Mouse (Mus musculus): ENCODE measurements at regions not wholly inside any gene's neighbourhood (a gene's known extent, or its start where the extent isn't known, plus 50 kb on each side); places are given as distances from the start of the nearest gene placed in this dataset.

DNA sequence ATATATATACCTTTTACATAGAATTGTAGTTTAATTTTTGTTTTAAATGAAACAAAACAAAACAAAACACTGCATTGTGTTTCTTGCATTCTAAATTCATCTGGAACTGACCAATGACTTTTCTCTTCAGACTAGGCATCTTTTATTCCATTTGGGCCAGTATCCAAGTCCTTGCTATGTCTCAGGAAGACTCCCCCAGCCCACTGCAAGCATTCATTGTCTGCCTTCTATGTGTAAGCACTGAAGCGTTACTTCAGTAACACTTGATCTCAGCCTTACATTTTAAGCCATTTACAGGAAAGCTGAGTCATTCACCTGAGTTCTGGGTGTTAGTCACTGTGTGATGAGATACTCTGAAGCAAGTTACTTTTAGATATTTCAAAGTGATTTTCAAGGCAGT lies 425.3 kb upstream of the Ccnh start:
- no peak for DNase-seq

DNA sequence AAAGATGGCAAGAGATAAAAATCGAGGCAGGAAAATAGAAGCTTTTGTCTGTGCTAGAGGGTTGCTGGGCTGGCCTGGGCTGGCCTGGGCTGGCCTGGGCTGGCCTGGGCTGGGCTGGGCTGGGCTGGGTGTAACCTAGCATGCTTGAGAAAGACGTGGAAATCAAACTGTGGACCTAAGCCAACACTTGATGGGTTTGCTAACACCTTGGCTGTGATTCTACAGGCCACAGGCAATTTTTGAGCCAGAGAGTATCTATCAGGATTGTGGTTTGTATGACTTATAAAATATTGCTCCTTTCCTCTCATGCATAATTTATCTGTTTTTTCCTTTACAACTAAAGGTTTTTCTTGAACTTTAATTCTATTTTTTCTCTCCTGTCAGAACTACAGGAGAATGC lies 417.3 kb upstream of the Ccnh start:
- DNase-seq, result no peak

DNA sequence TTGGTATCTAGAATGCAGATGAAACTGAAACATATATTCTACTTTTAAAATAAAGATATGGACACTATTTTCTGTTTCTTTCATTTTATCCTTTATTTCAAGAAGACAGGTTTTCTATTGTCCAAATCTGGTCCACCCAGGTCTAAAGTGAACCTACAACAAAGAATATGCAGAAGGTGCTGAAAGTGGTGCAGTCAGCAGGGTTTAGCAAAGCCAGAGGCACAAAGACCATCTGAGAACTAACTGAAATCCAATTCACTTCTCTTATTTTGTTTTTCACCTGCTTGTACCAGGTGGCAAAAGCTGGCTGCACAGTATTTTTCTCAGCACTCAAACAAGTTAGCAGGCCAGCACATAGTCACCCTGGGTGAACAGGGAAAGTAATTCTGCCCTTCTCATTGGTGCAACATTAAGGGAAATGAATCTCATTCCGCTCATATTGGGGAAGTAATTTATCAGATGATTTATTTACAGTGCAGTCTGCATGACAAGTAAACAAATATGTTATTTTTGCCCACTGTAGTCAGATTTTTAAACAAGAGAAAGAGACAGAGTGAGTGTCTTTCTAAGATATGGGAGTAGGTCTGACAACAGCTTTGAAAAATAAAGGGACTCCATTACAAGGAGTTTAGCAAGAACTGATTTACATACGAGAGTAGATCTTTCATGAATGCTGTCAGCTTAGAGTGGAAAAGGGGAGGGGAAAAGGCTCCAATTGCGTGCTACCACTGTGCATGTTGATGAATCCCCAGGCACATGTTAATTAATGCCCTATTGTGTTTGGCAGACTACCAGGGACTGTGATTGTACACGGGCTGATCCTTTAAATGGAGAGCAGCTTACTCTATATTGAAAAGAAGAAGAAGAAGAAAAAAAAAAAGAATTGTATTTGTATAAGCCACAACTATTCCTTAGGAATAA lies 405.9 kb upstream of the Ccnh start:
- DNase-seq, result no peak

DNA sequence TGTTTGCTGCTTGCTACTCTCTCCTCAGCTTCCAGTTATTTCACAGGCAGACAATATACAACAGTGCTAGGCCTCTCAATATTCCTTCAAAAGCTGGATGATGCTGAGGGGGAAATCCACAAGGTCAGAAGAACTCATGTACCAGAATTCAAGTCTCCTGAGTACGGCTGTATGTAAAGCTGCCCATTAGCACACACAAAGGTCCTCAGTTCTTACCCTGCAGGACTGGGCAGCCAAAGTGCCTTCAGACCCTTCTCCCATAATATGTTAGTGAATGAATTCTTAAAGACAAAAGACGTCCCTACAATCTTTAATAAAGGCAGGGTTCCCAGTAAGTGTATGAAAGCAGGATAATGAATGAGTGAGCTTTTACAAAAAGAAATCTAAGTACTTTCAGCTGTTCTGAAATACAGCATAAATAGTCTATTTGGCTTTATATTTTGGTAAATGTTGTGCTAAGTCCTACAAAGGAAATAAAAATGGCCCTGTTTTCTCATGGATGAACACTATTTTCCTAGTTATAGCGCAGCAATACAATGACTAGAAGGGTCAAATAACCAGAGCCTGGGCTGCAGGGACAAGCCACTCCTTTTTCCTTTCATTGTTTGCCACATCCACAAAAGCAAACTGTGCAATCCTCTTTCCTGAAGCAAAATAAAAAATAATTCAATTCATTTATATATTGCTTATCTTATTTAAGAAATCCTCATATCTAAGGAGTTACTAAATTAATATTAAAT lies 384.8 kb upstream of the Ccnh start:
- no peak for DNase-seq

DNA sequence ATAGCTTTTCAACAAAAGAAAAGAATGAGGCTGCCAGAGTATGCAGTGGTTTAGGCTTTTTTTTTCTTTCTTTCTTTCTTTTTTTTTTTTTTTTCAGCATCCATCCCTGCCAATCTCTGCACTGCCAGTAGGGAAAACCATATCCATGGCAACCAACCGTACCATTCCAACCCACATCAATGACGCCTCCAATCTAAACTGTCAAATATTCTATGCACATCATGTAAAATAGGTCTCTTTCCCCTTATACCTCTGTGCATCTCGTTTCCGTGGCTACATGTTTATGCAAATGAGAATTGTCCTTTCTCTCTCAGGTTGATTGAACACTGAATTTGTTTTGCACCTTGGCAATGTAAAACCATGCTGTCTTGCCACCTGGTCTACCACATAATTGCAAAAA lies 384.0 kb upstream of the Ccnh start:
- DNase-seq, result no peak

DNA sequence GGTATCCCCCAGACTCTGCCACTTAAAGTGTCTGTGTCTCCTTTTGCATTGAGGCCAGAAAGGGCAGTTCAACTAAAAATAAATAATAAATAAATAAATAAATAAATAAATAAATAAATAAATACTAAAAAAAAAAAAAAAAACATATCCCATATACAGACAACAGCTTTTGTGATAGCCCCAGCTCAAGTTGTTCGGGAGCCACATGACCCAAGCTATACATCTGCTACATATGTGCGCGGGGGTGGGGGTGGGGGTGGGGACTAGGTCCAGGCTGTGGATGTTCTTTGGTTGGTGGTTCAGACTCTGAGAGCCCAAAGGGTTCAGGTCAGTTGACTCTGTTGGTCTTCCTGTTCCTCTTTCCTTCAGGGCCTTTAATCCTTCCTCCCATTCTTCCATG lies 379.6 kb upstream of the Ccnh start:
- DNase-seq, result no peak

Measured in adrenal gland, postnatal 25 days (tissue).